Mouse (Mus musculus): ENCODE results near the gene Fbxo47.

The Fbxo47 gene

DNA sequence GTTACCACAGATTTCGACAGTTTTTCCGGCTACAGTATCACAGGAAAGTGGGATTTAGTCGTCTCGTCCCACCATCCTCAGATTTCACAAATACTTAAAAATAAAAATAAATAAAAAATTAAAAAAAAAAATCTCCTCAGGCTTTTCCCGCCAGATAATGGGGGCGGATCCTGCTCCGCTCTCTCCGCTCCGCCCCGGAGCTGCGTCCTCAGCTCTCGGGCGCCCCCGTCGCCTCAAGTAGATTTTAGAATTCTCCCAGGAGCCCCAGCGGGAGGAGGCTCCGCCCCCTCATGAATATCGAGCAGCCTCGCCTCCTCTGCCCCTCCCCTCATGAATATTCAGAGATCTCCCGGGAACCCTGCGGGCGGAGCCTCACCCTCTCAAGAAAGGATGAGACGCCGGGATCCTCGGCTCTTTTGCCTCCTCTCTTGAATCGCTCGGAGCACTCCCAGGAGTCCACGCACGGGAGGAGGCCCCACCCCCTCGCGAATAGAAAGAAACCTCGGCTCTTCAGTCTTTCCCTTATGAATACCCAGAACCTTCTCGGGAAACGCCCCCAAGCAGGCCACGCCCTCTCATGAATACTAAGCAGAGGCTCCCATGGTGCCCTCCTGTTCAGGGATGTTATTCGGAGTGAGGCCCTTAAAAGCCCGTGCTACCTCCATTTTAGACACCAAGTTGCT, at the start of gene Fbxo47:
Gene Fbxo47, minus strand, starts transcription at position 237 of the 683 bp plus-strand sequence.
- DNase-seq, result peak; percentile 99

DNA sequence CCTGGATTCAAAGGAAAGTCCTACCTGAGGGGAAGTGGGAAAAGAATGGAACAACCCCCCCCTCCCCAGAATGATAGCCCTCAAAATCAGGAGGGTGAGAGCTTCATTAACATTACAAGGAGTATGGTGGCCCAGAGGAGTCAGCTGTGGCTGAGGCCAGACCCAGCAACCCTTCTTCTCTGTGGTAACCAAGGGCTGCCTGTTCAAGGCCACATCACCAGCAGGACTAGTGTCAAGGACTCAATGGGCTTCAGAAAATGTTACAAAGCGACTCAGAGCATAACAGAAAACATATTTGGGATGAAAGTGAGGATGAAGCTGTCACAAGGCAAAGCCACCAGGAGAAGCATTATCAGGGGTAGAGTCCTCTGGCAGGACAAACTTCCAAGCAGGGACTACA, 49.6 kb upstream of the Fbxo47 start:
- no peak for DNase-seq

DNA sequence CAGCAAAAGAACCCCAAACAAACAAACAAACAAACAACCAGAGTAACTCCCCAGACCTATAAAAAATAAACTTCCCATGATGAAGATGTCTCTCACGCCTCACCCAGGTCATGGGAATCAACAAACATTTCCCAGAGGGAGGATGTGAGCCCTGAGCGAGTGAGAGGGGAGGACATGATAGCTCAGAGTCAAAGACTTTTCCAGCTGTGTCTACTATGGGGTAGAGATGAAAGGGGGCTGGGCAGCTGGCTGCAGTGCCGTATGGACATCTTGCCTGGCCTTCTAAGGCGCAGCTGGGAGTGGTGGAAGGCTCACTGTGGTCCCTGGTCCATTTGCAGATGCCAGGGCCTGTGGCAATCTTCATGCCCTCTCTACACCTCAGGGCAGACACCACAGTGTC, 45.0 kb upstream of the Fbxo47 start:
- DNase-seq, result no peak

DNA sequence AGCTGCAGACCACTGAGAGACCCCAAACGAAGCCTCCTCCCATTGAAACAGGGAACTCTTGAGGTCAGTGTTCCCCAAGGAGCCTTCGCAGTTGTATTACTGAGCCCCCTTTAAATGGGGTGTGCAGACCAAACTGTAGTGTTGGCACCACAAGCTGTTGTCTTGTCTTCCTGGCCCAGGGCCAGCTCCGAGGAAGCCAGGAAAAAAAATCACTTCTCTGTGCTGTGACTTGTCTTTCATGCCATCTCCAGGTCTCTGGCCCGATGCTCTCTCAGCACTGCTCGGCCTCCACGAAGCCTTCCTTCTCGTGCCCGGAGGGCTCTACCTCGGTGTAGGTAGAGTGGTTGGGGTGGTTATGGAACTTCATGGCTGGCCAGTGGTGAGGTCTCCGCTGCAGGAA, 40.3 kb upstream of the Fbxo47 start:
- no peak for DNase-seq

DNA sequence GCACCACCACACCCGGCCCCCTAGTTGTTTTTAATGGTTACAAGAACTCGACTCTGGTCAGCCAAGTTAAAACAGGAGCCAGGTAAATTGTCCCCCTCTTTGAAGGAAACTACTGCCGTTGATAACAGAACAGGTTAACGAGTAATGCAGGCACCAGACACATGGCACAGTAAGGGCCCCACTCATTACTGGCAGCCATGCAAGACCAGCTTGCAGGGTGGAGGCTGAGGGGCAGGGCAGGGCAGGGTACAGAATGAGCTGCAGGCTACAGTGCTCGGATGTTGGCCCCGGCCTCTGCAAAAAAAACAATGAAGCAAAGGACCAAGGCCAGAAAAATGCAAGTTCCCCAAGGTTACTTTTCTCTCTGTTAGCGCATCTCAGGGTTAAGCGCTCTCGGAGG, 39.7 kb upstream of the Fbxo47 start:
- DNase-seq, result no peak

DNA sequence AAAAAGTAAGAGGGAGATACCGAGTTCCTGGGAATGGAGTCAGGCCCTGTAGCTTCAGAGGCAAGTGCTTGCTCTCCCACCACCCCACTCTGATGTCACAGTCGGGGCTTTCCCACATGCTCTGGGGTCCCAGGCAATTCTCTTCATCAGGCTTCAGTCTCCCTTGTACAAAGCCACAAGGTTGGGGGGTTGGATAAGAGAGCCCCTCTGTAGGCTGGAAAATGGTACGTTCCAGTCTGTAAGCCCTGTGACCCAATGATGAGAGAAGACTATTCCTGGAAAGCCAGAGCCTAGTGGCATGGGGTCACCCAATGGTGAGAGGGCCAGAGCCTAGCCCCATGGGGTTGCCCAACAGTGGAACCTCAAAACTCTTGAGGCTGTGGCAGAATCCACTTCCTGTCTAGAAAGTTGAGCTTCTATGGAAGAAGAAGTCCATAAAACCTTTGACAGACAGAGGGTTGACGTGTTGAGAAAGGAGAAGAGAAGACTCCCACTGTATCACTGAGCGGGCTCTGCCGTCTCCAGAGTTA, 32.1 kb upstream of the Fbxo47 start:
- DNase-seq, result no peak

DNA sequence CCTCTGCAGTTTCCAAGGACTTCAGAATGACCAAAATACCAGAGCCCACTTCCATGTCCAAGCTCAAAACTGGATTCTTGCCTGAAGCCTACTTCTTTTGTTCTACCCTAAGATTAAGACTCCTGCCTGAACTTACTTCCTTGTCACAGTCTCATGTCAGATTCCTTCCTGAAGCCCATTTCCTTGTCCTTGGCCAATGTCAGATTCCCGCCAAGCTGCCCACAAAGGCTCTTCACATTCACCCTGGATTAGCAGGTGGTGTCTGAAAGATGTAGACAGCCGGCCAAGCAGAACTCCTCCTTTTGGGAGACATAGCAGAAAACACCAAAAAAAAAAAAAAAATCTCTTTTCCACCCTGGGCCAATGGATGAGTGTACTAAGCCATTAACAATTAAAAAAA, 31.5 kb upstream of the Fbxo47 start:
- DNase-seq, result no peak

DNA sequence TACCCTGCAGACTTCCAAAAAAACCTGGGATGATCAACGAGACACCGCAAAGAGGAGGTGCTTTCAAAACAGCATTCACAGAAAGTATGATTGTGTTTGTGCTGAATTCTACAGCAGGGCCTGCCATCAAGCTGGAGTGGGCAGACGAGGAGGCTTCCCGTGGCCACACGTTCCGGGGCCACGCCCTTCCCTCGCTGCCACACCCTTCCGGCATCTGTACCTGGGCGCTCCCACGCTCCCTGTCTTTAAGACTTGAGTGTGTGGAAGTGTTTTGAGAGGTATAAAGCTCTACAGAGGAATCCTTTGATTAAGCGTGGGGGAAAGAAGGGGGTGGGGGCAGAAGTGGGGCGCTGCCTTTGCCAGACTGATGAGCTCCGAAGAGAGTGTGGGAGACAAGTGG, 29.2 kb upstream of the Fbxo47 start:
- DNase-seq, result no peak

DNA sequence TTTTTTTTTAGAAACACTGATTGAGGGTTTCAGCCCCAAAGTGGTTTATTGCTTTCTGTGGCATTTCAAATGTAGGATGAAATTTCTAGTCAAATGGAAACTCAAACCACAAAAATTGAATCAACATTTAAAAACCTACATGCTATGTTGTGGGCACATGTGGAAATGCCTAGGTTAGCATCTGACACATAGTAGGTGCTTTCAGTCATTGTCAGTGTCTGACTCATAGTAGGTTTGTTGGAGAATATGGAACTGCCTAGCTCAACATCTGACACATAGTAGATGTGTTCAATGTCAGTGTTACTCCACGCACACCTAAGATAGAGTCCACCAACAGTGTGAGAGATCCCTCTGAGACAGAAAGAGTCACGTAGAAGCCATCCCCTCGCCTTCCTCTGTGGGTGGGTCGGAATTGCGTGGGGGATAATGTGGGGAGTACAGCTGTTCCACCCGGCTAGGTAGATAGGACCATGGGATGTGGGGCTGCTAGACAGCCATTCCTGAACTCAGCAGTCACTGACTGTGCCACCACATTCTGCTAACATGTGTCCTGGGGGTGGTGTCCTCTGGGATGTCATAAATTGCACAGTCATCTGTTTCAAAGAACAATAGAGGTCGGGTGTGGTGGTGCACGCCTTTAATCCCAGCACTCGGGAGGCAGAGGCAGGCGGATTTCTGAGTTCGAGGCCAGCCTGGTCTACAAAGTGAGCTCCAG, 24.8 kb upstream of the Fbxo47 start:
- no peak for DNase-seq

DNA sequence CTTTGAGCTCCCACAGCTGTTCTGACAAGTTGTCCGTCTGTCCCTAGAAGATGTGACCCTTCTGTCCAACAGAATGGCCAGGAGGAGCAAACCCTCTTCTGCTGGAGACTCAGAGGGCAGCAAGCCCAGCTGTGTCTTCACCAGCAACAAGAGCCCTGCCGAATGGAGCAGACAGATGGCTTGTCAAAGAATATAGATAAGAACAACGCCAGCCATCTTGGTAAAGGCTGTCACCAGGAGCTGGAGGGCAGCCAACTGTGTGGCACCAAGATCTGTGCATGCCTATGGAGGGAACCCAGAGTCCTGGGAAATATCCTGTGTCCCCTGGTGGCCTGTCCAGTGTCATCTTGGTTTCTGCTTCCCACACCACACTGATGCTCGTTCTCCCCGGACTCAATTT, 24.0 kb upstream of the Fbxo47 start:
- no peak for DNase-seq

DNA sequence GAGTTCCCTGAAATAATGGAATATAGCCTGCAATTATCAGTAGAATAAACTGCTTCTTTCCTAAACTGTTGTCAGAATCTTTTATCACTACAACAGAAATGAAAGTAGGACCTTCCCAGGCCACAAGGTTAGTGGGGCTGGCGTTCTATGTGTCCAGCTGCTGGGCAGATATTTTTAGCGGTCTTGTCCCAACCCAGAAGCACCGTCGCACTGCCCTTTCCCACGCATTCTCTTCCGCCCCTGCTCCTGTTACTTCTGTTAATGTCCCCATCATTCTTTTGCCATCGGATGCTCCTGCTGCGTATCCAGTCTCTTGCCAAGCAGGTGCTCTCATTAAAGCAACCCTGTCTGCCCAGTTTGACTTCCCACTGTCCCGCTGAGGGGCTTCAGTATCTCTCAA, 23.0 kb upstream of the Fbxo47 start:
- DNase-seq, result no peak

DNA sequence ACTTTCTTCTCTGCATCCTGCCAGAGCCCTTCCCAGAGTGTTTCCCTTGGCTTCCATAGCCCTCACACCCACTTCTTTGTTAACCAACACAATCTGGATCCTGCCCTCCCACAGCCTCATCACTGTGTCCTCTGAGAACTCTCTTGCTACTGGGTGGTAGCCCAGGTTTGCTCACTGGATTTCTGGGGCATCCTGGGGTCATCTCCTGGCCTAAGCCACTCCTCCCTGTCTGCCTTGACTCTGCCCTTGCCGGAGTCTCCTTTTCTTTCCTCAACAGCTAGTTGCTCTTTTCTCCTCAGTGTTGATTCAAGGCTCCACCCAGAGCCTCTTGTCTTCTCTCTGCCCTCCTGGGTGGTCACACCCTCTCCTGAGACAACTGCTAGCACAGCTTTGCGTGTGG, 22.0 kb upstream of the Fbxo47 start:
- no peak for DNase-seq

DNA sequence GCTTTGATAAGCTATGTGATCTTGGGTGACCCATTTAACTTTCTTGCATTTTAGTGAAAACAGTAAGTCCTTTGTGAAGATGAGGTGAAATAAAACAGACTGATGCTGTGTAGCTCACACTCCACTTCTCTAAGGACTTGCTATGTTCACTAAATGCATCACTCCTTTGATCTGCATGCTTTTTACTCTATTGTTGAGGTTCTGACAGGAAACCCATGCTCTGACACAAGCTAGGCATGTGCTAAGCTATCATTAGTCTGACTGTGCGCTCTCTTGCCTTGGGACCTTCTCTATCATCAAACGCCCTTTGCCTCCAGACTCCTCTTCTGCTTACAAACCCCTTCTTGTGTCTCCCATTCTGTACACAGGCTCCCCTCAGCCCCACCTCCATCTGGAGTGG, 21.6 kb upstream of the Fbxo47 start:
- DNase-seq, result no peak

DNA sequence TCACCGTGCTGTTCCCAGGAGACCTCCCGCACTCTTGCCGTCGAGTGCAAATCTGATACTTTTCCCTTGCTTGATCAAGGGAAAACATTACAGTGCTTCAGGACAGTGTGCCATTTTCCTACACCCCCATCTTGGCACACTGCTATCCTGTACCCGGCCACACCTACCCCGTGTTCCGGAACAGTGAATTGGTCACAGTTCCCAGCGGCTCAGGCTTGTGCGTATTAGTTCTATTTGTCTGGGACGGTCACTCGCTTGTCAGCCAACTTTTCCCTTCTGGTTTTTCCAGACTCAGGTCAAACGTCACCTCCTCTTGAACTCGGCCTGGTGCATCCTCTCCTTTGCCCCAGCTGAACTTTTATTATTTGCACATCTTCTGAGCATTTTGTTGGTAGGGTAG, 20.8 kb upstream of the Fbxo47 start:
- DNase-seq, result no peak

DNA sequence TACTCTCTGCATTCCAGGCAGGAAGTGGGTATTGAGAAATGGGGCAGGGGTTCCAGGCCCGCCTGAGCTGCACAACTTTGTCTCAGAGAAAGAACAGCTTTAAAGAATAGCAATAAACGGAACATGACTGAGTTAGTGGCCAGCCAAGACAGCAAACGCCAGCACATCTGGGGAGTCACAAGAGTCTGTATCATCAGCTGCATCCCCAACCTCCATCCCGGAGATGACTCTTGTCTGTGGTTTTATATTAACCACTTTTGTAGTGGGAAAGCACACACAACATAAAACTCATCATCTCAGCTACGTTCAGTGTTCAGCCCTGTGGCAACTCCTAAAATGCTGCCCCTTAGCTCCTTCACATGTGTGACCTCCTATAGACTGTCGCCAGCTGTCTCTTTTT, 17.9 kb upstream of the Fbxo47 start:
- DNase-seq, result no peak

DNA sequence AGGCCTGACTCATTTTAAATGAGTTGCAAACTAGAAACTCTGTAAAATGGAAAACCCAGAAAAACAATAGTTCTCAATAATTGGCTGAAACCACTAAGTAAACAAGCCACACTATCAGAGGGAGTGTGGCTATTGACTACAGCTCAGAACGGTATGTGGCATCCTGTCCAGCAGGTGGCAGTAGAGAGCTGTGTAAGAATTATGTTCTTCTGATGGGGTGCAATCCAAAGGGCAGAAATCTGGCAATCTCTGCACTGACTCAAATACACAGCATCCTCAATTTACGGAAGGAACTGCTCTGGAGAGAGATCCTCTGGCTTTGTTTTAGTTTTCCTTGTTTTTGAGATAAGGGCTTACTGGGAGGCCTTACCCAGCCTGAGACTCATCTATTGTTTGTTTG, 15.9 kb upstream of the Fbxo47 start:
- peak; percentile 84 for DNase-seq

DNA sequence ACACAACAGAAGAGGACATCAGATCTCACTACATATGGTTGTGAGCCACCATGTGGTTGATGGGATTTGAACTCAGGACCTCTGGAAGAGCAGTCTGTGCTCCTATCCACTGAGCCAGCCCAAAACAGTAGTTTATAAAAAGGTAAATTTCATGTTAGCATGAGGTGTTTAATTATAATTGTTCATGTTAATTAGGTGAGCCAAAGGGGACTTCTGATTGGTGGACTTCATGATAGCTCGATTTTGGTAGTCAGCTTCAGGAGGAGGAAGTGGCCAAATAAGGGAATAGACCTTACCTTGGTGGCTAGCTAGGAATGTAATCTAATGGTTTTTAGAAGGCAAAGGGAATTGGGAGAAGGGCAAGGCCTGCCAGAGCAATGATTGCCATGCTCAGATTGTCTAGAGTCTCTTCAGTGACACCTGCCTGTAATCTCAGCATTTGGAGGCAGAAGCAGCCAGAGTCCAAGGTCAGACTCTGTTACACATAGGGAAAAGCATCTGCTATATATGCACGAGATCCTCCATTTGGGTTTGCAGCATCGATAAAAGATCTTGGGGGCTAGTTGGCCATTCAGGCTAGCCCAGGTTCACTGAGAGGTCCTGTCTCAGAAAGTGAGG, 13.7 kb upstream of the Fbxo47 start:
- DNase-seq, result no peak

DNA sequence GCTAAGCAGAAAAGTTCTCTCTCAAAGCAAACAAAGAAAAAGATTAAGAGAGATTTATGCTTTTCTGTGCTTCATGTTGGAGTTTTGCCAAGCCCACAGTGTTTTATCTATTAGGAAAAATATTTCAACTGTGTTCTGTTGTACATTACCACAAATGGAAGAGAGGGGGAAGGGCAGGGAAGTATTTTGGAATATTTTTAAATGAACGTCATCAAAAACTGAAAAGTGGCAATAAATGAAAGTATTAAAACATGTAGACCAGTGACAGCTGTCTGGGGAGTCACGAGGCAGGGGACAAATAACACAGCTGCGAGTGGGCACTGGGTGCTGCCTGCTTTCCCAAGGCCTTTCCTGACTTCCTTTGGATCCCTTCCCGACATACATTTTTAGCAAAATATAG, 12.7 kb upstream of the Fbxo47 start:
- no peak for DNase-seq

DNA sequence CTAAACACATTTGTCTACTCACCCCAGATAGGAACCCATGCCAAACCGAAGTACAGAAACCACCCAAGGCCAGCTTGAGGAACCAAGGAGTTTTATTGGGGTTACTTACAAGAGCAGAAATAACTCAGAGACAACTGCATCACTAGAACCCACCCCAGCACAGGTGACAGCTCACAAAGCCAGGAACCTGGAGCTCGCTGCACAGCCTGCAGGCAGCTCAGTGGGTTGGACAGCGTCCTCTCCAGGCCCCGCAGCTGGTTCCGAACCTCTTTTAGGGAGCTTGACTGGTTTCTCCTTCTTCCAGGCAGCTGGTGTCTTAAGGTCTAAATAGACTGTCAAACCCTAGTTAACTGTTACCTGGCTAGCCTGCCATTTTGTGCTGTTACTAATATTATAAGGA, 7.9 kb upstream of the Fbxo47 start:
- DNase-seq, result no peak

DNA sequence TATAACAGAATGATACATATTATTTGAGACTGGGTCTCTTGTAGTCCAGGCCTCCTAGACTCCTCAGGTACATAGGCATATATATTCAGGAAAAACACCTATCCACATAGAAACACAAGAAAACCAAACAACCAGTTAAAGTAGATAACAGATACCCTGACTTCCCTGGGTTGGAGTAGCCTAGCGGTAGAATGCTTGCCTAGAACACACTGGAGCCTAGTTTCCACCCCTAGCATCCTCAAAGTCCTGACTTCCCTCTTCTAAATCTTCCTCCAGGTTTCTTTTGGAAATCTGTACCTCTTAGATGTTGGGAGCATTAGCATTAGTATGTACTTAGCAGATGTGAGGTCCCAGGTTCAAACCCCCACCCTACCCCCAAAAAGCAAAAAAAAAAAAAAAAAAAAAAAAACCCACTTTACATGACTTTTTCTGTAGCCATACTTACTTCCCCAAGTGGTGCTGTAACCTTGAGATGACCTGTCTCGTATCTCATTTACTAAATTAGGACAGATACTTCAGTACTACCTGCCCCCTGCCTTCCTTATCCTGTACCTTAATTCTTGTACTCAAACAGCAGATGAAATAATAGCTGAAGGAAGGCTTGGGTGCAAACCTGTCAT, 1.5 kb upstream of the Fbxo47 start:
- DNase-seq, result no peak

DNA sequence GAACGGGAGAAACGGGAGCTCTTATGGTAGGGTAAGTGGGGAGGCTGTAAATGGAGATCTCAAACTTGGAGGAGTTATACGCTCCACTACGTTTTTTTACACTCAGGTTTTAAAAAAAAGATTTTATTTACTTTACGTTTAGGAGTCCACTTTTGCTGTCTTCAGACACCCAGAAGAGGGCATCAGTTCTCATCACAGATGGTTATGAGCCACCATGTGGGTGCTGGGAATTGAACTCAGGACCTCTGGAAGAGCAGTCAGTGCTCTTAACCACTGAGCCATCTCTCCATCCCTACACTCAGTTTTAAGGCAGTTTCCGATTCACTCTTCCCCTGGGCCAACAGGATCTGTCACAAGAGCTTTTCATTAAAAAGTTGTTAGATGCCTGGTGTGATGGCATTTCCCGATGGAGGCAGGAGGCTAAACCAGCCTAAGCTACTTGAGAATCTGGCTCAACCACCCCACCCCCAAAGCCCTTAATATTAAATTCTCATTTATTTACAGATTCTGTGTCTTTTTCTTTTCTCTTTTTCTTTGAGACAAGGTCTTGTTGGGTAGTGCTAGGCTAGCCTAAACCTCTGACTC, 739 bp upstream of the Fbxo47 start:
- no peak for DNase-seq

DNA sequence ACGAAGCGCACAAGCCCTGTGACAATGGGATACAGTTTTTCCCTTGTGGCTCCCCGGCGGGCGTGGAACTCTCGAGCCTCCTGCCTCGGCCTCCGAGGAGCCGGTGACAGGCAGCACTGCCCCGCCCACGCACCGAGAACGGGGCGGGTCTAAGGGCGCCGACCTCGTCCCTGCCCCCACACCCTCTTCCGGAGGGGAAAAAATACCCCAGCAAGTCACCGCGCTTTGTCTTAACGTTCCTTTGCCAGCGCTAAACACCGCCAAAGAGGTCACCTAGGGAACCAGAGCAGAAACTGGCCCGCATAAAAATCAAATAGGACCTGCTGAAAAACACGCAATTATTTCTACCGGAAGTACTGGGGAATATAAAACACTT, 424 bp downstream of the Fbxo47 start:
- DNase-seq, result peak; percentile 82

DNA sequence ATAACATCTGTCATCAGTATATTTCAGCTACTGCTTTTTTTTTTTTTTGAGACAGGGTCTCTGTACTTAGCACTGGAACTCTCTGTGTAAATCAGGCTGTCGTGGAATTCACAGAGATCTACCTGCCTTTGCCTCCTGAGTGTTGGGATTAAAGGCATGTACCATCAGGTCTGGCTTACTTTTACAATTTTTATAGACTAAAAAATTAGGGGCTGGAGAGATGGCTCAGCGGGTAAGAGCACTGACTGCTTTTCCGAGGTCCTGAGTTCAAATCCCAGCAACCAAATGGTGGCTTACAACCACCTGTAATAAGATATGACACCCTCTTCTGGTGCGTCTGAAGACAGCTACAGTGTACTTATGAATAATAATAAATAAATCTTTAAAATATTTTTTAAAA, 3.6 kb downstream of the Fbxo47 start:
- DNase-seq, result no peak

DNA sequence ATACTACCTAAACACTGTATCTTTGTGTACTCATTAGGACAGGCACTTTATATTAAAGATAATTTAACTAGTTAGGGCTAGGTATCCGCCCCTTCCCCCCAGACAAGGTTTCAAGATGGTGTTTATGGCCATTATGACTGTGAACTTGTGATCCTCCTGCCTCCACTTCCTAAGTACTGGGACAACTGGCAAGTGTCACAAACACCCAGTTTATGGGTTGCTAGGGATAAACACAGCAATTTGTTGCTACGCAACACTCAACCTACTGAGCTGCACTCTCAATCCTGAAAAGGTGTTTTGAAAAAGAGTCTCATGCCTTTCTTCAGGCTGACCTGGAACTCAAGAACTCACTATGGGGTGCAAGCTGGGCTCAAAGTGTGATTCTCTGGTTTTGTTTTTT, 6.6 kb downstream of the Fbxo47 start:
- DNase-seq, result no peak
